In the genomic region with DNA sequence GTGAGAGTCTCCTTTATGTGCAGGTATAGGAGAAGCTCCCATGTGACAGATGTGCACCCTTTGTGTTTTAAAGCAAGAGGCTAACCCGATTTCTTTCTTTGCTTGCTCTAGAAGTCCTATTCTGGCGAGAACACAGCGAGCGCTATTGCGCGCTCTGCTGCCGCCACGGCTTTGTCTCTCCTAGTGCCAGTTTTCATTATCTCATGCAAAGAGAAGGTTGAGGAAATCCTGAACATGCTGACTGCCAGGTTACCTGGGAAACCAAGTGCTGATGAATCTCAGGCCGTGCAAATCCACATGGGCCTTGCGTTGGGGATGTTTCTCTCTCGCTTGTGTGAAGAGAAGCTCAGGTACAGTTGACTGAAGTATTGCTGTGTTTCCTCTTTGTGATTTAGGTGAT, we compare ENCODE assay signal across 11 mouse cellular contexts.
DNase-seq lines count a peak whose midpoint lies in the region; ATAC-seq lines count a peak whose summit lies in the region.
"Had no signal": no experiment of that assay in that cellular context is flagged by ENCODE, and none has a peak within 500 bp of the region (broad histone marks: within the 10 kb centered on the region; RNA-seq: fewer than 3 reads in every experiment).

No protein-coding gene starts in this region.

- H3K36me3 ChIP-seq in hindbrain, embryonic 16.5 days (ENCODE audit: control insufficient read depth, insufficient read depth, low read length), result no peaks in the 10 kb centered on the region
- no peaks in the 10 kb centered on the region for H3K36me3 ChIP-seq in midbrain, embryonic 11.5 days (ENCODE audit: control insufficient read depth, insufficient read depth, low read length)
- H3K36me3 ChIP-seq: liver, embryonic 15.5 days; stomach, embryonic 15.5 days had no signal

- 42% methylated on average over 11 of the region's 11 CpGs for WGBS in hindbrain, embryonic 16.5 days
- 69% methylated on average over 11 of the region's 11 CpGs for WGBS in midbrain, embryonic 11.5 days

- H3K4me1 ChIP-seq in hindbrain, embryonic 16.5 days (ENCODE audit: control insufficient read depth, insufficient read depth, low read depth, low read length), result peaks cover 6% of the 10 kb centered on the region; the same call in 1 of the 2 replicates
- peaks cover 2% of the 10 kb centered on the region; the same call in 1 of the 2 replicates for H3K4me1 ChIP-seq in midbrain, embryonic 11.5 days (ENCODE audit: control insufficient read depth, insufficient read depth, low read length)
- H3K4me1 ChIP-seq: liver, embryonic 15.5 days; stomach, embryonic 15.5 days had no signal

- H3K9ac ChIP-seq in hindbrain, embryonic 16.5 days (ENCODE audit: low read depth, low read length), result peak overlapping the region; percentile 35; the same call in 1 of the 2 replicates
- H3K9ac ChIP-seq in midbrain, embryonic 11.5 days (ENCODE audit: low read length), result no peak overlapping the region
- H3K9ac ChIP-seq: liver, embryonic 15.5 days; stomach, embryonic 15.5 days had no signal

- H3K4me3 ChIP-seq in hindbrain, embryonic 16.5 days (ENCODE audit: low read length), result no peak overlapping the region
- no peak overlapping the region for H3K4me3 ChIP-seq in midbrain, embryonic 11.5 days (ENCODE audit: low read depth, low read length)
- H3K4me3 ChIP-seq: liver, embryonic 15.5 days; stomach, embryonic 15.5 days had no signal

- ATAC-seq in hindbrain, embryonic 16.5 days, result peak; percentile 91
- peak; percentile 54; the same call in 1 of the 2 replicates for ATAC-seq in midbrain, embryonic 11.5 days (ENCODE audit: low FRiP score)

- DNase-seq in layer of hippocampus, adult 11-12 months (ENCODE audit: low spot score), result peak; percentile 46
- no peak for DNase-seq in layer of hippocampus, adult 9-10 months (ENCODE audit: low spot score)
- no peak for DNase-seq in midbrain, embryonic 11.5 days (ENCODE audit: low spot score, missing footprints)
- DNase-seq in right cerebral cortex, postnatal 25 days, result peak; percentile 51
- no peak for DNase-seq in c-Kit-positive CD71-positive TER-119-positive erythroid progenitor cells, embryonic 14.5 days (ENCODE audit: low spot score)
- DNase-seq in adrenal gland, postnatal 14 days, result no peak
- DNase-seq in gastrocnemius, postnatal 36 days, result no peak
- DNase-seq: embryo, embryonic 11 days had no signal

- H3K27ac ChIP-seq in hindbrain, embryonic 16.5 days (ENCODE audit: low read depth, low read length), result peak overlapping the region; percentile 46
- no peak overlapping the region for H3K27ac ChIP-seq in midbrain, embryonic 11.5 days (ENCODE audit: low read depth, low read length)
- H3K27ac ChIP-seq: liver, embryonic 15.5 days; stomach, embryonic 15.5 days had no signal

- intact Hi-C loops in gastrocnemius, postnatal 36 days (cut with DNase I), result no loop called here

- H3K4me2 ChIP-seq in hindbrain, embryonic 16.5 days (ENCODE audit: low read length), result peak overlapping the region; percentile 29
- H3K4me2 ChIP-seq in midbrain, embryonic 11.5 days, result no peak overlapping the region
- H3K4me2 ChIP-seq: liver, embryonic 15.5 days; stomach, embryonic 15.5 days had no signal

- no peaks in the 10 kb centered on the region for H3K9me3 ChIP-seq in hindbrain, embryonic 16.5 days (ENCODE audit: control insufficient read depth, low read length)
- H3K9me3 ChIP-seq in midbrain, embryonic 11.5 days (ENCODE audit: control insufficient read depth, low read length), result no peaks in the 10 kb centered on the region
- H3K9me3 ChIP-seq: liver, embryonic 15.5 days; stomach, embryonic 15.5 days had no signal

- no peaks in the 10 kb centered on the region for H3K27me3 ChIP-seq in hindbrain, embryonic 16.5 days (replicated peaks; ENCODE audit: control insufficient read depth, insufficient read depth, low read length)
- H3K27me3 ChIP-seq in midbrain, embryonic 11.5 days (ENCODE audit: control insufficient read depth, insufficient read depth, low read length), result no peaks in the 10 kb centered on the region
- H3K27me3 ChIP-seq: liver, embryonic 15.5 days; stomach, embryonic 15.5 days had no signal

Comparison
In these comparisons a context has a peak if more than half of its experiments do, and no peak if none do; other contexts are left out.
1. DNase-seq: peak in layer of hippocampus, adult 11-12 months (single experiment) and right cerebral cortex, postnatal 25 days (single experiment); none in layer of hippocampus, adult 9-10 months (single experiment), midbrain, embryonic 11.5 days (single experiment), c-Kit-positive CD71-positive TER-119-positive erythroid progenitor cells, embryonic 14.5 days (single experiment), adrenal gland, postnatal 14 days (single experiment) and gastrocnemius, postnatal 36 days (0 of 2).